Mouse (Mus musculus) left cerebral cortex, postnatal 36 days (tissue): ENCODE results near the gene Dennd2c. TPM values are rescaled to one million over a fixed set of nuclear protein-coding genes. Genes with fewer than 3 reads are reported as not detected.
"Not testable (repeated sequence)": the region's sequence is repeated elsewhere in the genome, so short reads cannot be mapped to it uniquely, and the experiment has no call there.

Experiments used
- DNase-seq, 2 experiments: peaks; one replicate each; pipeline ENCODE4 v3.0.0; 2021 to 2022; ENCODE audit warnings: low spot score in 2 of 2, mixed read lengths in 1 of 2
- intact Hi-C: fragments of 180-260 bp; cut with DNase I; formaldehyde crosslinking; loops from one replicate; pipeline ENCODE4 v1.15.1; 2025
- total RNA-seq, 2 experiments: library from RNA; stranded (reverse); gene quantifications; 2 replicates each; pipeline ENCODE4 v1.2.3; 2021

The Dennd2c gene
- total RNA-seq, 2 experiments from 2014 or later = 0.39 to 0.45 TPM

- peak in 1 of 2 experiments; percentile 9 for DNase-seq
- intact Hi-C loops = loop anchor here (2.0 to 5.0 kb wide), 2 partner anchors 40 to 67 kb away; no protein-coding TSS in a partner anchor
Observed at GRCm38 (mm10) chr3:103101909-103102308, 495 bp upstream of the Dennd2c start.

GRCm38 (mm10) chr3:103107565-103108240, 5.3 kb downstream of the Dennd2c start:
- intact Hi-C loops = no loop called here
- DNase-seq = no peak

- DNase-seq = no peak
- intact Hi-C loops = no loop called here
Observed at GRCm38 (mm10) chr3:103112216-103112615, 9.8 kb downstream of the Dennd2c start.

- intact Hi-C loops = no loop called here
- no peak for DNase-seq
Observed at GRCm38 (mm10) chr3:103123636-103124035, 21.2 kb downstream of the Dennd2c start.

- DNase-seq = no peak
- intact Hi-C loops = no loop called here
Observed at GRCm38 (mm10) chr3:103126138-103126537, 23.7 kb downstream of the Dennd2c start.

GRCm38 (mm10) chr3:103127177-103127576, 24.8 kb downstream of the Dennd2c start:
- DNase-seq = no peak
- intact Hi-C loops = no loop called here

GRCm38 (mm10) chr3:103127721-103128120, 25.3 kb downstream of the Dennd2c start:
- DNase-seq = no peak
- intact Hi-C loops = no loop called here

GRCm38 (mm10) chr3:103128251-103128650, 25.8 kb downstream of the Dennd2c start:
- intact Hi-C loops = no loop called here
- DNase-seq = no peak

- intact Hi-C loops = no loop called here
- no peak for DNase-seq
Observed at GRCm38 (mm10) chr3:103129367-103130159, 27.2 kb downstream of the Dennd2c start.

GRCm38 (mm10) chr3:103130236-103130751, 27.9 kb downstream of the Dennd2c start:
- intact Hi-C loops = no loop called here

GRCm38 (mm10) chr3:103133098-103133497, 30.7 kb downstream of the Dennd2c start:
- no peak for DNase-seq
- intact Hi-C loops = no loop called here

More at GRCm38 (mm10) chr3:103130236-103130751, 27.9 kb downstream of the Dennd2c start:
- no peak for DNase-seq

GRCm38 (mm10) chr3:103136414-103137077, 34.1 kb downstream of the Dennd2c start:
- no peak for DNase-seq
- intact Hi-C loops = no loop called here

GRCm38 (mm10) chr3:103139047-103139446, 36.6 kb downstream of the Dennd2c start:
- intact Hi-C loops = no loop called here
- DNase-seq = no peak

- DNase-seq = not testable (repeated sequence)
- intact Hi-C loops = loop anchor here (5.0 kb wide), 1 partner anchor 38 kb away; the partner anchor contains the start of gene Dennd2c
Observed at GRCm38 (mm10) chr3:103140095-103140838, 37.9 kb downstream of the Dennd2c start.

- intact Hi-C loops = loop anchor here (5.0 kb wide), 1 partner anchor 39 kb away; the partner anchor contains the start of gene Dennd2c
- DNase-seq = no peak
Observed at GRCm38 (mm10) chr3:103141287-103141686, 38.9 kb downstream of the Dennd2c start.

GRCm38 (mm10) chr3:103142366-103142765, 40.0 kb downstream of the Dennd2c start:
- intact Hi-C loops = loop anchor here (5.0 kb wide), 1 partner anchor 40 kb away; the partner anchor contains the start of gene Dennd2c
- no peak for DNase-seq

GRCm38 (mm10) chr3:103145336-103145735, 42.9 kb downstream of the Dennd2c start:
- no peak for DNase-seq
- intact Hi-C loops = no loop called here

- intact Hi-C loops = no loop called here
- DNase-seq = no peak
Observed at GRCm38 (mm10) chr3:103145791-103146190, 43.4 kb downstream of the Dennd2c start.
